Mouse (Mus musculus) telencephalon, adult 2 months (tissue): ENCODE results near the gene Ncoa4.
"Not testable (repeated sequence)": the region's sequence is repeated elsewhere in the genome, so short reads cannot be mapped to it uniquely, and the experiment has no call there.

Experiments used
- DNase-seq: peaks from one replicate; pipeline ENCODE4 v3.0.0-alpha.2; 2011; ENCODE audit warnings: low read depth, low spot score

Gene Ncoa4

GRCm38 (mm10) chr14:32160563-32160962 lies 898 bp downstream of the Ncoa4 start:
- no peak for DNase-seq

- DNase-seq: no peak
These were observed 1.6 kb downstream of the Ncoa4 start for GRCm38 (mm10) chr14:32161090-32161885.

- no peak for DNase-seq
These were observed 2.6 kb downstream of the Ncoa4 start for GRCm38 (mm10) chr14:32162231-32162630.

- DNase-seq: no peak
These were observed 3.7 kb downstream of the Ncoa4 start for GRCm38 (mm10) chr14:32163203-32163888.

- DNase-seq: no peak
These were observed 4.7 kb downstream of the Ncoa4 start for GRCm38 (mm10) chr14:32164173-32165051.

- DNase-seq: no peak
These were observed 5.8 kb downstream of the Ncoa4 start for GRCm38 (mm10) chr14:32165278-32166061.

GRCm38 (mm10) chr14:32166062-32166441 lies 6.4 kb downstream of the Ncoa4 start:
- no peak for DNase-seq

GRCm38 (mm10) chr14:32166840-32167239 lies 7.2 kb downstream of the Ncoa4 start:
- DNase-seq: no peak

- no peak for DNase-seq
These were observed 7.7 kb downstream of the Ncoa4 start for GRCm38 (mm10) chr14:32167326-32167725.

- no peak for DNase-seq
These were observed 9.1 kb downstream of the Ncoa4 start for GRCm38 (mm10) chr14:32168653-32169231.

- DNase-seq: no peak
These were observed 10.5 kb downstream of the Ncoa4 start for GRCm38 (mm10) chr14:32170137-32170536.

- DNase-seq: no peak
These were observed 15.6 kb downstream of the Ncoa4 start for GRCm38 (mm10) chr14:32175310-32175709.

- DNase-seq: not testable (repeated sequence)
These were observed 16.9 kb downstream of the Ncoa4 start for GRCm38 (mm10) chr14:32176590-32176989.

GRCm38 (mm10) chr14:32179393-32180195 lies 19.9 kb downstream of the Ncoa4 start:
- DNase-seq: no peak

- no peak for DNase-seq
These were observed 21.2 kb downstream of the Ncoa4 start for GRCm38 (mm10) chr14:32180861-32181260.

- DNase-seq: no peak
These were observed 24.2 kb downstream of the Ncoa4 start for GRCm38 (mm10) chr14:32183846-32184245.

- DNase-seq: no peak
These were observed 31.1 kb downstream of the Ncoa4 start for GRCm38 (mm10) chr14:32190627-32191391.

GRCm38 (mm10) chr14:32191926-32192325 lies 32.3 kb downstream of the Ncoa4 start:
- DNase-seq: no peak

- DNase-seq: no peak
These were observed 32.8 kb downstream of the Ncoa4 start for GRCm38 (mm10) chr14:32192437-32192836.
